In the genomic region with DNA sequence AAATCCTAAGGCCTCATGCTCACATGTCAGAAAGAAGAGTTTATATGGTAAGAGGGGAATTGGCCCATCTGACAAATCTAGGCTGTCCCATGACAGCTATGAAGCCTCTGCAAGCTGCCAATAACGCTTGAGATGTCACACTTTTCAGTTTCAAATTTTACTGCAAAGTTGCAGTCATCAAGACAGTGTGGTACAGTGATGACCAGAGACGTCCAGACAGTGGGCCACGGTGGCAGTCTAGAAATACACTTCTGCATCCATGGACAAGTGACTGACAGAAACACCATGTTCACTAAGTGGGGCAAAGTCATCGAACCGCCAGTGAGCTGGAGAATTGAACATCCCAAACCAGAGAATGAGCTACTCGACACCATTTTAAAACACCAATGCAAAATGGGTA, we compare ENCODE assay signal across 18 mouse cellular contexts. TPM values are rescaled to one million over a fixed set of nuclear protein-coding genes. Genes with fewer than 3 reads are reported as not detected.
DNase-seq lines count a peak whose midpoint lies in the region.
"Had no signal": no experiment of that assay in that cellular context is flagged by ENCODE, and none has a peak within 500 bp of the region (broad histone marks: within the 10 kb centered on the region; RNA-seq: fewer than 3 reads in every experiment).

No protein-coding gene starts in this region.

- no peak overlapping the region for H3K4me3 ChIP-seq in heart, embryonic 10.5 days

- 79% methylated on average over 6 of the region's 6 CpGs for WGBS in heart, embryonic 10.5 days

- intact Hi-C loops in heart, postnatal 10 days (cut with DNase I): no loop called here

- DNase-seq in heart, adult 11 months: peak; percentile 71
- DNase-seq in heart, postnatal 10 days: no peak
- peak; percentile 54 for DNase-seq in heart, embryonic 10.5 days (ENCODE audit: low spot score)
- no peak for DNase-seq in heart, postnatal 4 days
- DNase-seq: adrenal gland, adult 8-10 months; adrenal gland, postnatal 10 days; adrenal gland, postnatal 14 days; adrenal gland, postnatal 25 days; B cell, adult 2 months; cerebellum, adult 11 months; cerebellum, adult 11-12 months; cerebellum, adult 18-20 months had no signal

- no peak overlapping the region for H3K27ac ChIP-seq in heart, embryonic 10.5 days

- peaks cover 16% of the 10 kb centered on the region for H3K4me1 ChIP-seq in heart, embryonic 10.5 days

- no peaks in the 10 kb centered on the region for H3K27me3 ChIP-seq in heart, embryonic 10.5 days (ENCODE audit: insufficient read depth, poor library complexity, severe bottlenecking)
- H3K27me3 ChIP-seq: CH12.LX had no signal

- H3K9me3 ChIP-seq in heart, embryonic 10.5 days: no peaks in the 10 kb centered on the region
- H3K9me3 ChIP-seq: G1E had no signal

- 0 out of 2 replicates have a peak, but pooled peaks cover 3% of the 10 kb centered on the region for H3K36me3 ChIP-seq in heart, embryonic 10.5 days
- H3K36me3 ChIP-seq: G1E had no signal

RNA-seq across cellular contexts. Expression of a gene that starts 37.5 kb away (rescaled TPM):
- 10 to 100 TPM; 31.0 to 34.8 TPM for total RNA-seq in heart, postnatal 10 days (2021)
- polyA plus RNA-seq in heart, embryonic 10.5 days (2016; fragmentation: Nextera tagmentation; extraction: Ambion mirVana): 2.8 and 3.8 TPM in 2 replicates
- 10 to 100 TPM; 37.0 to 39.3 TPM for total RNA-seq in heart, postnatal 4 days (2021)

RNA-seq across cellular contexts. Expression of a gene that starts 54.4 kb away (rescaled TPM):
- total RNA-seq in heart, postnatal 10 days (2021): 1 to 10 TPM; 3.4 to 6.7 TPM
- polyA plus RNA-seq in heart, embryonic 10.5 days (2016; fragmentation: Nextera tagmentation; extraction: Ambion mirVana): 29.8 and 32.8 TPM in 2 replicates
- 1 to 10 TPM; 6.6 to 7.0 TPM for total RNA-seq in heart, postnatal 4 days (2021)
- total RNA-seq: MEL had no signal
- polyA plus RNA-seq: activated CD4-positive, CD25-positive, alpha-beta regulatory T cell, adult 4 months; C2C12; CD4-positive, CD25-positive, alpha-beta regulatory T cell, adult 4 months; G1E had no signal

Comparison
In these comparisons a context has a peak if more than half of its experiments do, and no peak if none do; other contexts are left out.
1. DNase-seq: peak in heart, adult 11 months (single experiment) and heart, embryonic 10.5 days (single experiment); none in heart, postnatal 10 days (0 of 2) and heart, postnatal 4 days (single experiment).